Mouse (Mus musculus) megakaryocyte progenitor cell, adult 5-6 weeks (primary cell): ENCODE measurements at regions not wholly inside any gene's neighbourhood (a gene's known extent, or its start where the extent isn't known, plus 50 kb on each side); places are given as distances from the start of the nearest gene placed in this dataset.

Experiments used
- ATAC-seq: replicated peaks from 2 replicates; pipeline ENCODE4 v1.8.0; 2016; ENCODE audit warnings: mild to moderate bottlenecking, moderate TSS enrichment, inconsistent platforms; ENCODE audit not compliant: poor library complexity

DNA sequence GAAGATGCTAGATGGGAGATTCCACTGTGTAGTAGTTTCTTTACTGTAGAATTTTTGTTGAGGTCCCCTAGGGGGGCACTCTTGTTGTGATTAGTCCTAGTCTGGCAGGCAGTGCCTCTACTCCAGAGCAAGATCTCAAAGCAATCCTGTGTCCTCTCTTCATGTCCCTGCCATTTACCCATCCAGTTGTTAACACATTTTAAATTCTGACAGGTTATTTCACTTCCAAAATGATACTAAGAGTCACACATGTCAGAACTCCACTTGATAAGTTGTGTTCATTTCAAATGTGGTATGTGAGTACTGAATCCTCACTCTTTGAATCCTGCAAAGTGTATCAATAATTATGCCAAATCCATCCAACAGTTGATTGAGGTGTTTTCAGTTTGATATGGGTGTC, 530.6 kb downstream of the Prkd1 start:
- ATAC-seq: no peak

DNA sequence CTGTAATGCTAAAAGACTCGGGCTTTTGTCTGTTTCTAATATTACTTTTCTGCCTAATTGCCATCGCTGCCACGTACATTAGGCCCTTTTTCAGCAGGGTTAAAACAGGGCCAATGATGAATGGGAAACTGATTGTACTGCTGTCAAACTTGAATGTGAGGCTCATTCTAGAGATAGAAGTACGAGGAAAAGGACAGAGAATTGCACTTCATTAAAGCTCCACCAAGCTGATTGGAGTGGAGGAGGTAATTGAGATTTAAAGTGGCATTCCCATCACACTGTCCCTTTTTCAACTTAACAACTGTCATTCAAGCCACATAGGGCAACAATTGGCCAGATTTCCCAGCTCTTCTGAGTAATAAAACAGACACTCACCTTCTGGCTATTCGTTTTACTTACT, 526.8 kb downstream of the Prkd1 start:
- ATAC-seq: no peak

DNA sequence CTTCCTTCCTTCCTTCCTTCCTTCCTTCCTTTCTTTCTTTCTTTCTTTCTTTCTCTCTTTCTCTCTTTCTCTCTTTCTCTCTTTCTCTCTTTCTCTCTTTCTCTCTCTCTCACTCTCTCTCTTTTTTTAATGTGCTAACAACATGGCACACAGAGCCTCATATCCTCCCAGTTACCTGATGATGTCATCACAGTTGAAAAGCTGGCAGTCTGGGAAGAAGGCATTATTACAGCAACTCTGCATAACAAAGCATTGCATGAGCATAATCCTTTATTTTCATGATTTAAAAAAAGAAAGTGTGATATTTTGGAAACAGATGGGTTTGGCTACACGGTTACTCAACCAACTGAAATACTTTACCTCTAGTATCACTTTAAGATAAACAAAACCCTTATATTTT, 525.9 kb downstream of the Prkd1 start:
- ATAC-seq: no peak

DNA sequence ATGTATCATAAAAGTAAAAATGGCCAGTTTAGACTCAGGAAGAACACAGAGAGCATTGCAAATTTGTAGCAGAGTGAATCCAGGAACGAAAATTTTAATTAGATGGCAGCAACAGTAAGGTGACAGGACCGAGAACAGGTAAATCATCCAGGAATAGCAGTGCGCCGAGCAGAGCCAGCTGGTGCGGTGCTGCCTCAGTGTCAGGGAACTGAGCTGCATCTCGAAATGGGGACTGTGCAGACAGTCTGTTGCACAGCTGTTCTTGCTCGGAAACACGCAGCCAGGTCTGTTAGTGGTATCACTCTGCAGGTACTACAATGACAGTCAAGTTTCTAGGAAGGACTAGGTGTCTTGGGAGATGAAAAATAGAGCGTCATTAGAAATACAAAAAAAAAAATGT, 490.8 kb downstream of the Prkd1 start:
- ATAC-seq: no peak

DNA sequence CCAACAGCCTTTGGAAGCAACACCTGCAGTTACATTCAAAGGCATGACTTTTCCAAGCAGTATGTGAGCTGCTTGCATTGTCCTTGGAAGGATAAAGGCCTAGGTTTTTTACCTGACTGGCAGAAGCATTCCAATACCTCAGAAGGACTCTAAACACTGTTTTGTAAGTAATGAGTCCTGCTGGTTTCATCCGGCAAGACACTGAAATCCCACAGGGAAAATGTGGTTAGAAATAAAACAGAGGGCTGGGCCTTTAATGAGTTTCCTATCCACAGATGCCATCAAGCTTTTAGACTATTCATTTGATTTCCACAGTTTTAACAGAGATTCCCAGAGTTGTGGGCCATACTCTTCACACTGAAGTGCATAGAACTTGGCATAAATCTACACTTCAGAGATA, 461.6 kb downstream of the Prkd1 start:
- ATAC-seq: no peak

DNA sequence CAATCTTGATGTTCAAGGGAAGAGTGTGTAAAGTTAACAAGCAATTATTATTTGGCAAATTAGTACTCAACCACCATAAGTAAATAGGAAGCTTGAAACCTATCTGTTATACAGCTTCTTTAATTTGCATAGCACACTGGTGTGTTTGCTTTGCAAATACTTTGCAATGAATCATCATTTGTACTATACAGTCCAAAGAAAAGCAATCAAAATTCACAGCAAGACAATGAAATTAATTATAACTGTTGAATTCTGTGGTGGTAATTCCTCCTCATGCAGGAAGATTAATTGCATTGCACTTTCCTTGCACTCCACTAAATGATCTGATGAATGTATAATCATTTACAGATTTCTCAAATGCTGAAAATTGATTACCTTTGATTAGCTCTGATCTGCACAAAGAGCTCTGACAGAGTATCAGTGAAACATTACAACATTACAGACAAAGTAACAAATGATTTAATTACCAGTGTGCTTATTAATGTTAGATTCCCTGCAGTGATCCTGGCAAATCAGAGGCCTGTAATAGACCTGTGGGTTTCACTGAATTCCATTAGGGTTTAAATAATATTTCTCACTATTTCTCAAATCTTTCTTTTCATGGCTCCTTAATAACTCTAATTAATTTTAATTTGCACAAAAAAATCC, 457.9 kb downstream of the Prkd1 start:
- no peak for ATAC-seq

DNA sequence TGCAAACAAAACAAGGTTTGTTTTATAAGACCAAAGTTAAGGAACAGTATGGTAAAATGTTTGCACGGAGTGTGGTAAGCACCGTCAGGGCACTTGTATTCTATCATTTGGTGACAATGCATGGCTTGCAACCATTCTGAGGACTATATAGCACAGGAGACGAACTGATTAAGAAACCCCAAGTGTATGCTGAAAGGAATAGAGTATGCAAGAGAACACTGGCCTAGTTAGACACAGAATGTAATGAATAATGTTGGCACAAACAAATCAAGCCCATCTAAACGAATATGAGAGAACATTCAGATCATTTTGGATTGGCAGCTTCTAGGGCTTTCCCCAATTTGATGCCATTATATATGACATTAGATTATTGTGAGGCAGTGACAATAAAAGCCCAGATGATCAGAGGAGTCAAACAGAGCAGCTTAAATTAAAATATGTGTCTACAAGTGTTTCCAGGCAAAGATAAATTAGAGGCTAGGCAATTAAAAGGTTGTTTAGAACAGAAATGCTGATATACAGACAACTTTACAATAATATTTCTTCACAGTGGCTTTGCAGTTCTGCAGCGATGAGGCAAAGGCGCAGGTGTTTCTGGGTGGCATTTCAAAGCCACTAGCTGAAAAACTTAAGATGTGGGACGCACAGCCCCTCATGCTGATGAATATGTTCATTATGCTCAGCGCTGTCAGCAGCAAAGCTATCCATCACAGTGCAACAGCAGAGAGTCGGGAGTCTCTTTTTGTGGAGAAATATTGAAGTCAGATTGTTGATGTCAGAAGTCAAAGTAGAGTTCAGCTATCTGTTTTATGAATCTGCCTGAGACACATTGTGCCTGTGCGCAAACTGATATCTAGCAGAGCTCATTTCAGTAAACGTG, 456.9 kb downstream of the Prkd1 start:
- no peak for ATAC-seq

DNA sequence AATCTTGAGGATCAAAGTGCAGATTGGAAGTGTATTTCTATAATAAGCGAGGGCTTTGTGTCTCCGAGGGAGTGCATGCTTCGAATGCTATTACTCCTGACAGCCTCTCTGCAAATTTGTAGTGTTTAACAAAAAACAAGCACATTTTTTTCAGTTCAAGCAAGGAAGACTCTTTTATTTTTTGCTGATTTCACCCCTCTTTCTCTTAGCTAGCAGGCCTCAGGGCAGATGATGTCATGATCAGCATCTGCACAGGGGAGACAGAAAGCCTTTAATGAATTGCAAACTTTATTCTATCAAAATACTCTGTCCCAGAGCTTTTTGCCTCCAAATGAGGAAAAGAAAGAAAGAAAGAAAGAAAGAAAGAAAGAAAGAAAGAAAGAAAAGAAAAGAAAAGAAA, 455.4 kb downstream of the Prkd1 start:
- ATAC-seq: no peak

DNA sequence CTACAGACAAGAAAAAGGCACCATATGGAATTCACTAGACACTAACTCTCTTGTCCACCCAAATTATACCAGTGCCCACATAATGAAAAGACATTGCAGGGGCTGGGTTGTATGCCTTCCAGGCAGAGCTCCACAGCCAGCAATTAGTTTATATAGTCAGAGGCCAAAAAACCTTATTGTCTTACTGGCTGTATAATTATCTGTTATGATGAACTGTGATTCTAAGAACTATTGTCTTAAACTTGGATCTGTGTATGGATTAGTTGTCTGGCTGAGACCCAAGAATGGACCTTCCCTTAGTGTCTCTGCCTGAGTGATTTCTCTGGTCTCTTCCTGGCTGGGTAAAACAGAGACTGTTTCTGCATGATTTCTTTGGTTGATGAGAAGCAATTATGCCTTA, 454.2 kb downstream of the Prkd1 start:
- ATAC-seq: no peak

DNA sequence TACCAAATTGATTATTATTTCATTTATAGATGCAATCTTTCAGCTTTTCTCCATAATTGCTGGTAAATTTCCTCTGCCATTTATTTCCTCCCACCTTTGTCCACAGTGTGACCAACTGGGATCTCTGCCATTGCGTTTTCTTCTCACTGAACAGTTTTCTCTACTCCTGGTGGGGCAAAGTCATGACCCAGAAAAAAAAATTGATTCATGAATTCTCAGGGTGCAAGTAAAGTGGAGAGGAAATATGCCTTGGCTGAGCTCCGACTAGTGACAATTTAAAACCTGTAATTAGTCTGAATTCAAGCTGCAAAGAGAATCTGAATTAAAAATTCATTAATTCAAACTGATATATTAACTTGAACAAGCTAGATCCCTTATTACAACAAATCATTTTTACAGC, 452.6 kb downstream of the Prkd1 start:
- no peak for ATAC-seq

DNA sequence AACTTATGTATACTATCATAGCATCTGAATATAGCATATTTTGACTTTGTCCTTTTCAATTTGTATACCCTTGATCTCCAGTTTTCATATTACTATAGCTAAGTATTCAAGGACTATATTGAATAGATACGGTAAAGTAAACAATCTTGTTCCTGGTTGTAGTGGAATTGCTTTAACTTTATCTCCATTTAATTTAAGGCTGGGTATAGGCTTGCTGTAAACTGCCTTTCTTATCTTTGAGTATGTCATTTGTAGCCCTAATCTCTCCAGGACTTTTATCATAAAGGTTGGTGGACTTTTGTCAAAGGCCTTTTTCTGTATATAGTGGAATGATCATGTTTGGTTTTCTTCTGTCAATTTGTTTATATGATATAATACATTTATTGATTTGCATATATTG, 407.8 kb downstream of the Prkd1 start:
- ATAC-seq: no peak

DNA sequence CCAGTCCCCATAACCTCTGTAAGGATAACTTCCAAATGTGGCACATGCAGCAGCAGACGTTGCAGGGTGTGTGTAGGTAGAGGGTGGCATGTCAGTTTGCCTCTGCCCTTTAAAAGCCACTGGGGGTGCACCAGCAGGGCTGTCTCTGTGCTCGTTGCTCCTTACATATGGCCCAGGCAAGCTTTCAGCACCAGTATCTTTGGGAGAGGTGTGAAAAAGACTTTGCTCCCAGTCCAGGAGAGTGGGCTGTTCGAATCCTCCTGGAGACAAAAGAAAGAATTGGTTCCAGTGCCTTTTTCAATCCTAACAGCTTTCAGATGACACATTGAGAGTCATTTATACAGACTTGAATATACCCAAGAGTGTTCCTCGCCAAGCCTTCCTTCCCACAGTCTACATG, 390.0 kb downstream of the Prkd1 start:
- ATAC-seq: no peak

DNA sequence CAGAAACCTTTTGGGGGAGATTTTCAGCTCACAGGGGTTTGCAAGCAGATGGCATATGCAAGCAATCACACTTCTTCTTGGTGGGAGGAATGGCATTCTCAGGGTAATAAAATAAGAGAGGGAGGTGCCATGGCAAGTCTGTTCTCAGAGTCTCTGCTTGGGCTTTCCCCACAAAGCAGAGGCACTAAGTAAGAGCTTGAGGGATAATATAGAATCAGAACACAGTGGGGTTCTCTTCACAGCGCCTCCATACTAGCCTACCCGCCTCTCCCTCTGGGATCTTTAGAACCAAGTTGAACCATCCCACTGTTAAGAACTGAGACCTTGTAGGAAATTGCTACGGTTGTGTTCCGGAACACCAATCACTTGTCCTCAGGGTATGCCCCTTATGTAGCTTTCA, 387.8 kb downstream of the Prkd1 start:
- no peak for ATAC-seq

DNA sequence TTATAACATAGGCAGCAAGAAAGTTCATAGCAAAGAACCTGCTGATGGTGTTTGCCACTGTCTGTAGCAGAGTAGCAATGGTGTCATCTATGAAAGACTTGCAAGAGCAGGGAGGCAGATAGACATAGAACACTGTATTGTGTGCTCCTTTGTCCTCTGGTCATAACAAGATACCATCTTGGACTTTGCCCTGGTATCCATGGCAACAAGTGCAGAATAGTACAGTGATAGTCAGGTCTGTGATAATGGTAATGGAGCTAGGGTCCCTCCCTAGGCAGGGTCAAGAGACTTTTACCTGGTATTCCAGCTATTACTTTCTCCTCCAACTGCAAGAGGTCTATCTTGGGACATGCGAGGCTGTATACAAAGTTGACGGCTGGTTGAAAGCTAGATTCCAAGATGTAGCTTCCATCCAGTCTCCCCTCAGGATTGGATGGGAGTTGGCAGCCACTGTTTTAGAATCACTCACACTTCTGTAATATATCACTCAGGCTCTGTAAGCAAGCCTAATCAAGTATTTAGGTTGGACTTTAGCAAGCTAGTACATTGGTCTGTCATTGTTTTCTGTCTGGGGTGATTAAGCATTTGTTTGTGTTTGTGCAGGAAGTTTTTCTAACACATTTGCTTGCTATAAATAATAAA, 375.5 kb downstream of the Prkd1 start:
- no peak for ATAC-seq

DNA sequence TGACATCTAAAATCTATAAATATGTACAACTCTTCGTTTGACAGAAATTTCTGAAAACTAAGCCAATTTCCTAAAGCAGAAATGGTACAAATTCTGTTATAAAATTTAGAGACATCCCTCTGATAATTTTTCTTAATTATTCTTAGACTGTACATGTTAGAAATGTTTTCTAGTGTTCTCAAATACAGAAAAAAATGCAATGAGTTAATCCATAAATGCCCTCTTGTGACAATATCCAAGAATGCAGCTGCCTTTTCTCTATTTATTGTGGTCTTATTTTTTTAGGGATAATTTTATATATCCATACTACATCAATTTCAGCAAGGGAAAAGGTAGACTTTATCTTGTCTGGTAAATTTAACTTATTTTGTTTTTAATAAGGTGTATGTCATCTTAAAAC, 367.3 kb downstream of the Prkd1 start:
- no peak for ATAC-seq
